Mouse (Mus musculus) lung, adult 2 months (tissue): ENCODE results near the gene Pcdh15.

ENCODE experiments used
- CTCF ChIP-seq: fragments of 200-500 bp; IDR thresholded peaks from 2 replicates; pipeline ENCODE4 v1.5.1; 2011; ENCODE audit warnings: mild to moderate bottlenecking, low read length, control low read depth; ENCODE audit not compliant: insufficient read depth
- POLR2A ChIP-seq: fragments of 200-500 bp; IDR thresholded peaks from 2 replicates; pipeline ENCODE4 v1.6.1; 2011; ENCODE audit warnings: low read depth, mild to moderate bottlenecking, control low read depth, low read length, borderline replicate concordance; ENCODE audit errors: extremely low read depth

DNA sequence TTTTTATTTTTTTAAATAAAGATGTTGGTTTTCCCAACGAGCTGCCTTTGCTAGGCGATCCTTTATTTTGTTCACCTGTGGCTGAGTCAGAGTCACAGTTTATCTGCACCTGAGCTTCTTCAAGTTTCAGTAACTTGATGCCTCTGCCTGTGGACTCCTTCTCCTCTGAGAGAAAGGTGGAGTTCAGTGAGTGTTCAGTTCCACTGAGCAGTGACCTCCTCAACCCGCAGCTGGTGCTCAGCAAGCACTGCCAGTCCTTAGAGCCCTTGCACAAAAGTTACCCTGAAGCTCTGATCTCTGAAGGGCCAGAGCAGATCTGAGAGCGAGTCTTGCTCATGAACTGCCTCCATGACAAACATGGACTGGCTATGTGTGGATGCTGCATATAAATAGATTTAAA, 724.1 kb downstream of the Pcdh15 start:
- TF ChIP-seq CTCF (no peak), POLR2A (no peak)
